ENCODE assay signal across 18 mouse cellular contexts in genomic region chr12:69208520-69208919, GRCm38 (mm10). TPM values are rescaled to one million over a fixed set of nuclear protein-coding genes. Genes with fewer than 3 reads are reported as not detected.
DNase-seq lines count a peak whose midpoint lies in the region; ATAC-seq and TF ChIP-seq lines count a peak whose summit lies in the region.
"Had no signal": no experiment of that assay in that cellular context is flagged by ENCODE, and none has a peak within 500 bp of the region (broad histone marks: within the 10 kb centered on the region; RNA-seq: fewer than 3 reads in every experiment).

No protein-coding gene starts in this region.

- no peak overlapping the region for H3K4me3 ChIP-seq in gastrocnemius, adult 2 months
- no peak overlapping the region for H3K4me3 ChIP-seq in liver, embryonic 14.5 days (ENCODE audit: insufficient read depth in 1 of 2, low read depth in 2 of 2, low read length in 2 of 2)
- H3K4me3 ChIP-seq in liver, embryonic 11.5 days (ENCODE audit: low read depth, low read length), result no peak overlapping the region
- no peak overlapping the region for H3K4me3 ChIP-seq in MEL (ENCODE audit: control insufficient read depth in 1 of 2, insufficient read depth in 1 of 2, low read depth in 2 of 2, low read length in 2 of 2)
- H3K4me3 ChIP-seq: embryonic facial prominence, embryonic 12.5 days; liver, embryonic 13.5 days; myocyte; neural tube, embryonic 15.5 days had no signal

- 81% methylated on average over 2 of the region's 2 CpGs for WGBS in liver, embryonic 14.5 days (ENCODE audit: insufficient replicate concordance)
- WGBS in liver, embryonic 11.5 days, result 79% methylated on average over 2 of the region's 2 CpGs

- intact Hi-C loops in gastrocnemius, adult 2 months (cut with DNase I), result no loop called here

- peak; percentile 35 for TF ChIP-seq RAD21 in MEL (IDR thresholded peaks at IDR 0.05; ENCODE audit: low read depth, low read length)

- H3K9ac ChIP-seq in liver, embryonic 14.5 days (replicated peaks), result no peak overlapping the region
- H3K9ac ChIP-seq in liver, embryonic 11.5 days (ENCODE audit: low read depth, low read length), result no peak overlapping the region
- no peak overlapping the region for H3K9ac ChIP-seq in MEL (ENCODE audit: control insufficient read depth, low read depth, low read length, poor library complexity, severe bottlenecking)
- H3K9ac ChIP-seq: embryonic facial prominence, embryonic 12.5 days; hindbrain, embryonic 14.5 days; liver, embryonic 13.5 days; neural tube, embryonic 15.5 days had no signal

- peaks cover 42% of the 10 kb centered on the region for H3K36me3 ChIP-seq in liver, embryonic 14.5 days (replicated peaks; ENCODE audit: control insufficient read depth, insufficient read depth, low read depth)
- peaks cover 21% of the 10 kb centered on the region for H3K36me3 ChIP-seq in liver, embryonic 11.5 days (ENCODE audit: control insufficient read depth, insufficient read depth, low read length)
- H3K36me3 ChIP-seq in MEL (ENCODE audit: control insufficient read depth in 1 of 2, insufficient read depth in 2 of 2, low read length in 2 of 2), result no peaks in the 10 kb centered on the region; a peak in 1 of 4 replicates
- H3K36me3 ChIP-seq: neural tube, embryonic 15.5 days had no signal

- TF ChIP-seq CTCF in gastrocnemius, adult 2 months (IDR thresholded peaks at IDR 0.05), result peak; percentile 38
- peak; percentile 65 for TF ChIP-seq CTCF in liver, embryonic 14.5 days (IDR thresholded peaks at IDR 0.05; ENCODE audit: low read depth)
- peak; percentile 19 to 59 (median 40); a peak in 5 of 6 replicates for TF ChIP-seq CTCF in MEL (IDR thresholded peaks at IDR 0.05 in 2 of 3, conservative IDR thresholded peaks at IDR 0.05 in 1 of 3; ENCODE audit: control insufficient read depth in 1 of 3, insufficient read depth in 1 of 3, low read depth in 2 of 3, low read length in 3 of 3, poor library complexity in 1 of 3, severe bottlenecking in 1 of 3)

- H3K4me2 ChIP-seq in liver, embryonic 14.5 days (ENCODE audit: low read depth), result no peak overlapping the region
- no peak overlapping the region for H3K4me2 ChIP-seq in liver, embryonic 11.5 days
- H3K4me2 ChIP-seq: embryonic facial prominence, embryonic 12.5 days; hindbrain, embryonic 14.5 days; liver, embryonic 13.5 days; neural tube, embryonic 15.5 days had no signal

- H3K27ac ChIP-seq in gastrocnemius, adult 2 months, result no peak overlapping the region
- H3K27ac ChIP-seq in liver, embryonic 14.5 days, result no peak overlapping the region
- no peak overlapping the region for H3K27ac ChIP-seq in liver, embryonic 11.5 days (ENCODE audit: low read depth, low read length)
- no peak overlapping the region for H3K27ac ChIP-seq in MEL (ENCODE audit: control insufficient read depth, low read depth, low read length)
- H3K27ac ChIP-seq: embryonic facial prominence, embryonic 12.5 days; hindbrain, embryonic 14.5 days; liver, embryonic 13.5 days; neural tube, embryonic 15.5 days had no signal

- no peak for TF ChIP-seq EP300 in liver, embryonic 14.5 days (IDR thresholded peaks at IDR 0.05; ENCODE audit: low read depth)
- TF ChIP-seq EP300 in MEL (IDR thresholded peaks at IDR 0.05; ENCODE audit: low read depth in 1 of 2, low read length in 2 of 2), result no peak

- H3K9me3 ChIP-seq in liver, embryonic 14.5 days (ENCODE audit: control insufficient read depth, low read length), result no peaks in the 10 kb centered on the region
- H3K9me3 ChIP-seq in liver, embryonic 11.5 days (ENCODE audit: control insufficient read depth, low read length), result no peaks in the 10 kb centered on the region
- H3K9me3 ChIP-seq in MEL (replicated peaks; ENCODE audit: insufficient read depth, low read length), result no peaks in the 10 kb centered on the region
- H3K9me3 ChIP-seq: embryonic facial prominence, embryonic 12.5 days; liver, embryonic 13.5 days; neural tube, embryonic 15.5 days had no signal

- H3K4me1 ChIP-seq in liver, embryonic 14.5 days (replicated peaks; ENCODE audit: control insufficient read depth in 2 of 2, insufficient read depth in 2 of 2, low read length in 1 of 2), result no peaks in the 10 kb centered on the region
- no peaks in the 10 kb centered on the region for H3K4me1 ChIP-seq in liver, embryonic 11.5 days (replicated peaks; ENCODE audit: control insufficient read depth, insufficient read depth, low read length)
- no peaks in the 10 kb centered on the region for H3K4me1 ChIP-seq in MEL (ENCODE audit: control insufficient read depth in 1 of 2, insufficient read depth in 2 of 2, low read length in 2 of 2)
- H3K4me1 ChIP-seq: embryonic facial prominence, embryonic 12.5 days; liver, embryonic 13.5 days had no signal

- DNase-seq in gastrocnemius, adult 2 months, result no peak
- DNase-seq in gastrocnemius, adult 18-20 months (ENCODE audit: low spot score), result no peak
- DNase-seq in liver, embryonic 14.5 days (ENCODE audit: low read depth in 3 of 3, low spot score in 3 of 3), result no peak
- no peak for DNase-seq in liver, embryonic 11.5 days (ENCODE audit: low spot score)
- DNase-seq in 416B (ENCODE audit: low read depth) (peak; percentile 41), MEL (ENCODE audit: low read depth, low spot score) (peak; percentile 54)
- DNase-seq in layer of hippocampus, adult 11-12 months (ENCODE audit: low spot score), result no peak
- DNase-seq: cerebellum, adult 9-10 months; gastrocnemius, postnatal 14 days; heart, postnatal 14 days; left cerebral cortex, postnatal 4 days; liver, embryonic 13.5 days; lung, postnatal 36 days had no signal

- no peaks in the 10 kb centered on the region for H3K79me2 ChIP-seq in MEL (ENCODE audit: control insufficient read depth, insufficient read depth, low read length, poor library complexity)

- ATAC-seq in liver, embryonic 14.5 days (ENCODE audit: insufficient read depth), result no peak
- ATAC-seq in liver, embryonic 11.5 days (replicated peaks; ENCODE audit: low FRiP score), result no peak
- no peak for ATAC-seq in monocyte, adult 5-6 weeks (replicated peaks; ENCODE audit: insufficient number of reproducible peaks, low FRiP score, low TSS enrichment, poor library complexity, severe bottlenecking)

- TF ChIP-seq POLR2A in MEL (IDR thresholded peaks at IDR 0.05; ENCODE audit: control insufficient read depth in 1 of 2, insufficient read depth in 1 of 2, low read depth in 1 of 2, low read length in 2 of 2, poor library complexity in 1 of 2), result no peak

- no peaks in the 10 kb centered on the region for H3K27me3 ChIP-seq in liver, embryonic 14.5 days (ENCODE audit: control insufficient read depth, insufficient read depth, low read length)
- no peaks in the 10 kb centered on the region for H3K27me3 ChIP-seq in liver, embryonic 11.5 days (replicated peaks; ENCODE audit: control insufficient read depth, insufficient read depth, low read length)
- no peaks in the 10 kb centered on the region for H3K27me3 ChIP-seq in MEL (ENCODE audit: control insufficient read depth in 1 of 2, insufficient read depth in 2 of 2, low read length in 2 of 2)
- H3K27me3 ChIP-seq: embryonic facial prominence, embryonic 12.5 days; liver, embryonic 13.5 days; neural tube, embryonic 15.5 days had no signal

RNA-seq across cellular contexts. Expression of gene Gm49384, which starts 4.5 kb away (rescaled TPM):
- 1 to 10 TPM; 2.0 to 3.2 TPM for total RNA-seq in gastrocnemius, adult 2 months (2021)
- total RNA-seq in gastrocnemius, adult 18-20 months (2021), result 1 to 10 TPM; 1.9 to 2.0 TPM
- polyA plus RNA-seq in liver, embryonic 14.5 days (2012; rRNA removed), result 1.2 and 8.0 TPM in 2 replicates
- polyA plus RNA-seq in liver, embryonic 14.5 days (2014; fragmentation: Nextera tagmentation; extraction: Ambion mirVana), result 16.3 and 17.4 TPM in 2 replicates
- 35.5 and 37.9 TPM in 2 replicates for polyA plus RNA-seq in liver, embryonic 11.5 days (2014; fragmentation: Nextera tagmentation; extraction: Ambion mirVana)
- 24.1 and 26.2 TPM in 2 replicates for total RNA-seq in MEL (2012; rRNA removed)
- 10 to 100 TPM in 1 of 2 experiments, not detected in 1; 28.5 TPM for polyA plus RNA-seq in MEL (2012; ENCODE audit: insufficient read depth in 1 of 2, insufficient read length in 2 of 2, low read depth in 1 of 2, low replicate concordance in 2 of 2, missing spikeins in 1 of 2)
- total RNA-seq in monocyte, adult 5-6 weeks (2017), result 2.1 to 14.9 TPM (median 6.3 TPM) in 3 replicates

RNA-seq across cellular contexts. Expression of gene Dnaaf2, which starts 10.3 kb away (rescaled TPM):
- total RNA-seq in gastrocnemius, adult 2 months (2021), result under 1 TPM; 0.38 to 0.64 TPM
- under 1 TPM; 0.59 to 0.73 TPM for total RNA-seq in gastrocnemius, adult 18-20 months (2021)
- polyA plus RNA-seq in liver, embryonic 14.5 days (2012; rRNA removed), result 2.8 TPM in 2 replicates
- polyA plus RNA-seq in liver, embryonic 14.5 days (2014; fragmentation: Nextera tagmentation; extraction: Ambion mirVana), result 2.9 TPM in 2 replicates
- 12.2 and 14.0 TPM in 2 replicates for polyA plus RNA-seq in liver, embryonic 11.5 days (2014; fragmentation: Nextera tagmentation; extraction: Ambion mirVana)
- 7.6 and 10.1 TPM in 2 replicates for total RNA-seq in MEL (2012; rRNA removed)
- 1 to 10 TPM in 1 of 2 experiments, not detected in 1; 5.5 TPM for polyA plus RNA-seq in MEL (2012; ENCODE audit: insufficient read depth in 1 of 2, insufficient read length in 2 of 2, low read depth in 1 of 2, low replicate concordance in 2 of 2, missing spikeins in 1 of 2)
- 1.3 to 3.4 TPM (median 1.7 TPM) in 3 replicates for total RNA-seq in monocyte, adult 5-6 weeks (2017)

RNA-seq across cellular contexts. Expression of gene Gm49383, which starts 11.6 kb away (rescaled TPM):
- total RNA-seq in gastrocnemius, adult 2 months (2021), result 1 to 10 TPM; 3.1 to 3.4 TPM
- total RNA-seq in gastrocnemius, adult 18-20 months (2021), result 1 to 10 TPM; 1.7 to 3.4 TPM
- 4.9 TPM in 2 replicates for polyA plus RNA-seq in liver, embryonic 14.5 days (2012; rRNA removed)
- polyA plus RNA-seq in liver, embryonic 14.5 days (2014; fragmentation: Nextera tagmentation; extraction: Ambion mirVana), result 15.7 and 19.1 TPM in 2 replicates
- 28.6 and 29.8 TPM in 2 replicates for polyA plus RNA-seq in liver, embryonic 11.5 days (2014; fragmentation: Nextera tagmentation; extraction: Ambion mirVana)
- total RNA-seq in MEL (2012; rRNA removed), result 25.2 and 27.5 TPM in 2 replicates
- 10 to 100 TPM in 1 of 2 experiments, not detected in 1; 28.8 TPM for polyA plus RNA-seq in MEL (2012; ENCODE audit: insufficient read depth in 1 of 2, insufficient read length in 2 of 2, low read depth in 1 of 2, low replicate concordance in 2 of 2, missing spikeins in 1 of 2)
- 9.2 to 15.1 TPM (median 9.6 TPM) in 3 replicates for total RNA-seq in monocyte, adult 5-6 weeks (2017)

RNA-seq across cellular contexts. Expression of gene Pole2, which starts 19.5 kb away (rescaled TPM):
- under 1 TPM; 0.28 to 0.42 TPM for total RNA-seq in gastrocnemius, adult 2 months (2021)
- total RNA-seq in gastrocnemius, adult 18-20 months (2021), result under 1 TPM; 0.18 to 0.19 TPM
- polyA plus RNA-seq in liver, embryonic 14.5 days (2012; rRNA removed), result 18.9 and 25.6 TPM in 2 replicates
- 25.8 and 28.3 TPM in 2 replicates for polyA plus RNA-seq in liver, embryonic 14.5 days (2014; fragmentation: Nextera tagmentation; extraction: Ambion mirVana)
- polyA plus RNA-seq in liver, embryonic 11.5 days (2014; fragmentation: Nextera tagmentation; extraction: Ambion mirVana), result 42.5 and 46.9 TPM in 2 replicates
- 14.1 and 14.4 TPM in 2 replicates for total RNA-seq in MEL (2012; rRNA removed)
- 10 to 100 TPM; 18.0 to 89.5 TPM for polyA plus RNA-seq in MEL (2012; ENCODE audit: insufficient read depth in 1 of 2, insufficient read length in 2 of 2, low read depth in 1 of 2, low replicate concordance in 2 of 2, missing spikeins in 1 of 2)
- total RNA-seq in monocyte, adult 5-6 weeks (2017), result 8.3 to 9.7 TPM (median 9.3 TPM) in 3 replicates

RNA-seq across cellular contexts. Expression of gene Mgat2, which starts 24.6 kb away (rescaled TPM):
- total RNA-seq in gastrocnemius, adult 2 months (2021), result 1 to 10 TPM; 6.0 to 7.3 TPM
- total RNA-seq in gastrocnemius, adult 18-20 months (2021), result 1 to 10 TPM; 5.6 to 7.2 TPM
- 9.2 and 11.0 TPM in 2 replicates for polyA plus RNA-seq in liver, embryonic 14.5 days (2012; rRNA removed)
- 23.3 and 24.1 TPM in 2 replicates for polyA plus RNA-seq in liver, embryonic 14.5 days (2014; fragmentation: Nextera tagmentation; extraction: Ambion mirVana)
- 44.9 and 50.7 TPM in 2 replicates for polyA plus RNA-seq in liver, embryonic 11.5 days (2014; fragmentation: Nextera tagmentation; extraction: Ambion mirVana)
- total RNA-seq in MEL (2012; rRNA removed), result 43.3 and 65.3 TPM in 2 replicates
- polyA plus RNA-seq in MEL (2012; ENCODE audit: insufficient read depth in 1 of 2, insufficient read length in 2 of 2, low read depth in 1 of 2, low replicate concordance in 2 of 2, missing spikeins in 1 of 2), result 10 to 100 TPM in 1 of 2 experiments, not detected in 1; 40.9 TPM
- 70.5 to 79.5 TPM (median 70.6 TPM) in 3 replicates for total RNA-seq in monocyte, adult 5-6 weeks (2017)

Comparison
In these comparisons a context has a peak if more than half of its experiments do, and no peak if none do; other contexts are left out.
1. DNase-seq: peak in 416B (single experiment) and MEL (single experiment); none in gastrocnemius, adult 2 months (single experiment), gastrocnemius, adult 18-20 months (single experiment), liver, embryonic 14.5 days (0 of 3), liver, embryonic 11.5 days (single experiment) and layer of hippocampus, adult 11-12 months (single experiment).
2. Peak in every context shown above with its lines, with median percentiles within 50 percentile points of each other: CTCF ChIP-seq.